24 mouse cellular contexts compared by ENCODE assay signal in the genomic region with DNA sequence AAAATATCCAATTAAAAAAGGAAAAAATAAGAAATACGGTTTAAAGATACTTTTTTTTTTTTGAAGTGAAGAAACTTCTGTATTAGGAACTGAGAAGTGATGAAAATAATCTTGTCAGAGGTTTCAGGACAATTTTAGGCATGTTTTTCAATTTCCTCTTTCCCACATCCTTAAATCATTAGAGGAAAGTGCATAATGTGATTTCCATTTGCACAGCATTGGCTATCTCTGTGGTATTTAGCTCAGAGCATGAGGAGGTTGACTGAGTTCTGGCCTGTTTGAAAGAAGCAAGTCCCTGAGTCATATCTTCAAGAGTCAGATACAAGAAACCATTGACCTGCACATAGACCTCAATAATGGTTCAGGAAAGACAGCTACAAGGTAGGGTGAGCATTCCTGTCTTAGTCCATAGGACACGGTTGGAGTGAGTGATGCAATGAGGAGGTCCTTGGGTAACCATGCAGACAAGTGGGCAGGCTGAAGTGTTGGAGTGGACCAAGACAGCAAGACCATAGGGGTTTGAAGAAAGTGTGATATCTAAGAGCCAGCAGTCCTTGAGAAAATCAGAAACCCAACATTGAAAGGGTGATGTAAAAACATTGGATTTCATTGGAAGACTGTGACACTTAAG. TPM values are rescaled to one million over a fixed set of nuclear protein-coding genes. Genes with fewer than 3 reads are reported as not detected.
DNase-seq lines count a peak whose midpoint lies in the region.
"Had no signal": no experiment of that assay in that cellular context is flagged by ENCODE, and none has a peak within 500 bp of the region (broad histone marks: within the 10 kb centered on the region; RNA-seq: fewer than 3 reads in every experiment).

A gene (plus strand): TSS at position 221 of the 631 bp plus-strand sequence.

- intact Hi-C loops in heart, postnatal 14 days (cut with DNase I) = no loop called here

- H3K79me2 ChIP-seq in macrophage (ENCODE audit: inconsistent target) = no peaks in the 10 kb centered on the region

- no peak within 1 kb of the TSS for H3K4me3 ChIP-seq in macrophage (ENCODE audit: inconsistent target)
- H3K4me3 ChIP-seq: embryonic facial prominence, embryonic 12.5 days; forebrain, embryonic 15.5 days; heart, embryonic 10.5 days; hindbrain, embryonic 10.5 days had no signal

- peak within 1 kb of the TSS; percentile 64 for H3K27ac ChIP-seq in macrophage
- H3K27ac ChIP-seq: embryonic facial prominence, embryonic 12.5 days; forebrain, embryonic 15.5 days; heart, embryonic 10.5 days; hindbrain, embryonic 10.5 days; hindbrain, embryonic 14.5 days had no signal

- WGBS in macrophage (ENCODE audit: missing documents) = 43% methylated on average over 2 of the region's 2 CpGs

- no peaks in the 10 kb centered on the region for H3K36me3 ChIP-seq in macrophage (ENCODE audit: inconsistent target)
- H3K36me3 ChIP-seq: embryonic facial prominence, embryonic 12.5 days; forebrain, embryonic 15.5 days; G1E; heart, embryonic 10.5 days; hindbrain, embryonic 10.5 days had no signal

- peak; percentile 72 for DNase-seq in heart, adult 11 months
- no peak for DNase-seq in heart, postnatal 14 days
- DNase-seq in lung, postnatal 25 days (ENCODE audit: low spot score) = peak; percentile 16
- no peak for DNase-seq in lung, postnatal 14 days
- DNase-seq in skeletal muscle tissue, adult 2 months (ENCODE audit: low read depth, low spot score) = peak; percentile 7
- no peak for DNase-seq in frontal cortex, postnatal 10 days (ENCODE audit: low spot score in 2 of 2)
- DNase-seq in adrenal gland, postnatal 4 days (ENCODE audit: low spot score in 2 of 2) = no peak
- DNase-seq: adrenal gland, adult 8-10 months; B cell, adult 2 months; cerebellum, adult 2 months; cerebellum, postnatal 14 days; gastrocnemius, postnatal 10 days; heart, postnatal 10 days had no signal

RNA-seq across cellular contexts. Expression of the gene that starts here (rescaled TPM):
- not detected for total RNA-seq in heart, postnatal 14 days (2021)
- total RNA-seq in macrophage (2018; cell fraction: chromatin; rRNA removed) = 1 to 10 TPM in 14 of 26 experiments, not detected in 12; 1.4 to 4.4 (median 2.2) TPM
- total RNA-seq in macrophage (2018; cell fraction: cytosol; rRNA removed) = 1 to 10 TPM; 1.1 to 6.2 (median 3.0) TPM
- 1 to 10 TPM in 22 of 26 experiments, under 1 TPM in 1, not detected in 3; 0.84 to 6.2 (median 2.5) TPM for total RNA-seq in macrophage (2018; cell fraction: nucleus; rRNA removed)
- polyA plus RNA-seq in macrophage (2018) = 3.1 to 7.3 TPM (median 5.7 TPM) in 3 replicates
- total RNA-seq in adrenal gland, postnatal 4 days (2021) = not detected
- total RNA-seq: G1E; gastrocnemius, postnatal 10 days; heart, postnatal 10 days had no signal
- polyA plus RNA-seq: CD4-positive, CD25-positive, alpha-beta regulatory T cell, adult 4 months; cerebellum, adult 2 months; cortical plate, adult 2 months; embryonic facial prominence, embryonic 12.5 days; forebrain, embryonic 11.5 days; forebrain, embryonic 15.5 days; G1E; heart, embryonic 10.5 days; heart, embryonic 14.5 days; hindbrain, embryonic 10.5 days; hindbrain, embryonic 14.5 days had no signal

Comparison
In these comparisons a context has a peak if more than half of its experiments do, and no peak if none do; other contexts are left out.
1. DNase-seq: peak in heart, adult 11 months (single experiment), lung, postnatal 25 days (single experiment) and skeletal muscle tissue, adult 2 months (single experiment); none in heart, postnatal 14 days (0 of 2), lung, postnatal 14 days (single experiment), frontal cortex, postnatal 10 days (0 of 2) and adrenal gland, postnatal 4 days (0 of 2).